Mouse (Mus musculus) activated CD4-positive, CD25-positive, alpha-beta regulatory T cell, adult 4 months (primary cell): Measurements from ENCODE around the gene Mastl. TPM values are rescaled to one million over a fixed set of nuclear protein-coding genes. Genes with fewer than 3 reads are reported as not detected.

Experiments
- ATAC-seq: one replicate; pipeline ENCODE4 v1.8.0; 2017
- polyA plus RNA-seq, 2 experiments: library from polyadenylated mRNA; unstranded; fragments of 100-300 nt; shearing (Covaris generic); gene quantifications; one replicate each; pipeline ENCODE4 v1.2.1; 2017

The Mastl gene
- 1 to 10 TPM; 3.5 to 5.5 TPM for polyA plus RNA-seq

GRCm38 (mm10) chr2:23155777-23156607, at the start of gene Mastl, which contains the start of gene Yme1l1:
TSS of gene Mastl (minus strand) at chr2:23156024.
TSS of gene Yme1l1 (plus strand) at chr2:23156369.
- ATAC-seq: peak; percentile 88

GRCm38 (mm10) chr2:23202900-23203670, 47.3 kb upstream of the Mastl start:
- ATAC-seq: no peak

- ATAC-seq: no peak
Observed at GRCm38 (mm10) chr2:23201034-23201433, 45.2 kb upstream of the Mastl start.

GRCm38 (mm10) chr2:23194366-23194765, 38.5 kb upstream of the Mastl start:
- ATAC-seq: no peak

GRCm38 (mm10) chr2:23172305-23172704, 16.5 kb upstream of the Mastl start:
- peak; percentile 72 for ATAC-seq

GRCm38 (mm10) chr2:23156608-23157081, 821 bp upstream of the Mastl start:
- peak; percentile 7 for ATAC-seq

GRCm38 (mm10) chr2:23155199-23155621, 614 bp downstream of the Mastl start:
- no peak for ATAC-seq

GRCm38 (mm10) chr2:23119573-23119972, 36.3 kb downstream of the Mastl start:
- no peak for ATAC-seq

GRCm38 (mm10) chr2:23102266-23102665, 53.6 kb downstream of the Mastl start:
- ATAC-seq: no peak

GRCm38 (mm10) chr2:23097028-23097427, 58.8 kb downstream of the Mastl start:
- ATAC-seq: no peak

GRCm38 (mm10) chr2:23092216-23092615, 63.6 kb downstream of the Mastl start:
- ATAC-seq: peak; percentile 80

GRCm38 (mm10) chr2:23084540-23084939, 71.3 kb downstream of the Mastl start:
- no peak for ATAC-seq

- ATAC-seq: no peak
Observed at GRCm38 (mm10) chr2:23078588-23078987, 77.2 kb downstream of the Mastl start.

- no peak for ATAC-seq
Observed at GRCm38 (mm10) chr2:23077693-23078092, 78.1 kb downstream of the Mastl start.

- no peak for ATAC-seq
Observed at GRCm38 (mm10) chr2:23076783-23077182, 79.0 kb downstream of the Mastl start.

- no peak for ATAC-seq
Observed at GRCm38 (mm10) chr2:23075846-23076245, 80.0 kb downstream of the Mastl start.

GRCm38 (mm10) chr2:23071406-23071805, 84.4 kb downstream of the Mastl start:
- ATAC-seq: no peak

- ATAC-seq: no peak
Observed at GRCm38 (mm10) chr2:23070491-23070890, 85.3 kb downstream of the Mastl start.

GRCm38 (mm10) chr2:23068894-23069744, 86.7 kb downstream of the Mastl start:
- ATAC-seq: peak; percentile 76

- peak; percentile 4 for ATAC-seq
Observed at GRCm38 (mm10) chr2:23068370-23068737, 87.5 kb downstream of the Mastl start.

- peak; percentile 87 for ATAC-seq
Observed at GRCm38 (mm10) chr2:23067552-23068369, 88.1 kb downstream of the Mastl start, which contains the start of gene Acbd5. TSS of gene Acbd5 (plus strand) at chr2:23068167.
